Mouse (Mus musculus): ENCODE measurements at regions not wholly inside any gene's neighbourhood (a gene's known extent, or its start where the extent isn't known, plus 50 kb on each side); places are given as distances from the start of the nearest gene placed in this dataset.

DNA sequence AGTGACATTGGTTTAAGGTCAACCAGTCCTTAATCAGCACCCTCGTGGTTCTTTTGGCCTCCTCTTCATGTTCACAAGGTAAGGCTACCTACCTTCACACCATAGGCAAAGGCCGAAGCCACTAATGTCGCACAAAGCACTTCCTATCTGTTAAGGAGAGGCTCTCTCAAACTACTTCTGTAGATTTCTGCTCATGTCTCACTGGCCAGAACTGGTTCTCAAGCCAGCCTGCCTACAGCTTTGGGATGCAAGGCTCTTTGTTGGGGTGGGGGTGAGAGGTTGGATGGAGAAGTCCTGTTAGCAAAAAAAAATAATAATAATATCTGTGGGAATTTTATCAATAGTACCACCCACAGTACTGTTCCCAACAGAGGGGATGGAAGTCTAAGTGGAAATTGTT is 71.2 kb downstream of the Tmco5 start:
- Histone ChIP-seq H3K9ac (ENCODE audit: insufficient read depth, low read depth) (no peak overlapping the region), H3K9me3 (replicated peaks; ENCODE audit: low read length) (peaks cover 6% of the 10 kb centered on the region), H3K4me3 (replicated peaks in 1 of 3; ENCODE audit: low read depth in 2 of 3, low read length in 2 of 3, poor library complexity in 1 of 3) (no peak overlapping the region), H3K79me2 (replicated peaks; ENCODE audit: control insufficient read depth, extremely low read depth, insufficient read depth, poor library complexity, severe bottlenecking) (no peaks in the 10 kb centered on the region), H3K4me1 (ENCODE audit: control insufficient read depth in 1 of 2, insufficient read depth in 2 of 2) (peaks cover 4 to 20% of the 10 kb centered on the region in 2 experiments; a peak in 3 of 4 replicates), H3K4me2 (ENCODE audit: insufficient read depth, low read depth, poor library complexity, severe bottlenecking) (no peak overlapping the region), H3K27me3 (replicated peaks) (no peaks in the 10 kb centered on the region), H3K36me3 (replicated peaks in 1 of 2; ENCODE audit: control insufficient read depth in 1 of 2, insufficient read depth in 1 of 2, low read length in 1 of 2) (no peaks in the 10 kb centered on the region), H3K27ac (ENCODE audit: insufficient read depth, low read depth) (no peak overlapping the region)
- no peak for TF ChIP-seq ZC3H11A (IDR thresholded peaks at IDR 0.05; ENCODE audit: low read depth, low read length)
- no peak for TF ChIP-seq ZNF384 (IDR thresholded peaks at IDR 0.05; ENCODE audit: low read depth, low read length)
- TF ChIP-seq JUN (IDR thresholded peaks at IDR 0.05; ENCODE audit: insufficient read depth, low read depth, low read length): no peak
- no peak for TF ChIP-seq MEF2A (IDR thresholded peaks at IDR 0.05; ENCODE audit: borderline replicate concordance, low read depth, low read length)
- no peak for TF ChIP-seq JUND (conservative IDR thresholded peaks at IDR 0.05; ENCODE audit: low read depth, low read length)
- no peak for TF ChIP-seq SMC3 (IDR thresholded peaks at IDR 0.05; ENCODE audit: low read depth, low read length)
- TF ChIP-seq ETS1 (conservative IDR thresholded peaks at IDR 0.05; ENCODE audit: low read depth, low read length): no peak
- TF ChIP-seq BHLHE40 (IDR thresholded peaks at IDR 0.05; ENCODE audit: low read depth, low read length): no peak
- TF ChIP-seq UBTF (IDR thresholded peaks at IDR 0.05; ENCODE audit: low read depth, low read length): no peak
- TF ChIP-seq E2F4 (IDR thresholded peaks at IDR 0.05; ENCODE audit: insufficient replicate concordance, low read depth, low read length): no peak
- dilution Hi-C loops (cut with MboI; ENCODE audit: extremely low pct_ligation_motif_present, extremely low pct_unique_long_range_greater_than_20kb, low sequenced_read_pairs) (no loop called here), in situ Hi-C loops (cut with MboI; ENCODE audit: low pct_ligation_motif_present, low pct_unique_long_range_greater_than_20kb, low sequenced_read_pairs) (no loop called here)
- DNase-seq (ENCODE audit: extremely low read depth): no peak

- no peak for TF ChIP-seq POLR2A (IDR thresholded peaks at IDR 0.05; ENCODE audit: low read depth, low read length)
- no peak for TF ChIP-seq NRF1 (IDR thresholded peaks at IDR 0.05; ENCODE audit: low read depth, low read length)
- no peak for TF ChIP-seq CHD2 (IDR thresholded peaks at IDR 0.05; ENCODE audit: low read length)
- TF ChIP-seq KAT2A (IDR thresholded peaks at IDR 0.05; ENCODE audit: insufficient replicate concordance, low read length): no peak
- no peak for TF ChIP-seq MYC (IDR thresholded peaks at IDR 0.05; ENCODE audit: low read depth, low read length)
- TF ChIP-seq ELF1 (IDR thresholded peaks at IDR 0.05; ENCODE audit: low read depth, low read length): no peak
- TF ChIP-seq TCF12 (IDR thresholded peaks at IDR 0.05; ENCODE audit: low read depth, low read length): no peak
- no peak for TF ChIP-seq ZMIZ1 (IDR thresholded peaks at IDR 0.05; ENCODE audit: low read depth, low read length)
- no peak for TF ChIP-seq ZNF384 (IDR thresholded peaks at IDR 0.05; ENCODE audit: low read depth, low read length)
- no peak for TF ChIP-seq MXI1 (IDR thresholded peaks at IDR 0.05; ENCODE audit: low read depth, low read length)
- TF ChIP-seq ETS1 (conservative IDR thresholded peaks at IDR 0.05; ENCODE audit: low read depth, low read length): no peak
- no peak for TF ChIP-seq ZC3H11A (IDR thresholded peaks at IDR 0.05; ENCODE audit: low read depth, low read length)
- Histone ChIP-seq H3K27me3 (replicated peaks) (no peaks in the 10 kb centered on the region), H3K4me2 (ENCODE audit: insufficient read depth, low read depth, poor library complexity, severe bottlenecking) (no peak overlapping the region), H3K36me3 (replicated peaks in 1 of 2; ENCODE audit: control insufficient read depth in 1 of 2, insufficient read depth in 1 of 2, low read length in 1 of 2) (no peaks in the 10 kb centered on the region), H3K27ac (ENCODE audit: insufficient read depth, low read depth) (no peak overlapping the region), H3K4me3 (replicated peaks in 1 of 3; ENCODE audit: low read depth in 2 of 3, low read length in 2 of 3, poor library complexity in 1 of 3) (no peak overlapping the region), H3K4me1 (ENCODE audit: control insufficient read depth in 1 of 2, insufficient read depth in 2 of 2) (peaks cover 4 to 24% of the 10 kb centered on the region in 2 experiments; a peak in 3 of 4 replicates), H3K9ac (ENCODE audit: insufficient read depth, low read depth) (no peak overlapping the region), H3K9me3 (replicated peaks; ENCODE audit: low read length) (peaks cover 6% of the 10 kb centered on the region), H3K79me2 (replicated peaks; ENCODE audit: control insufficient read depth, extremely low read depth, insufficient read depth, poor library complexity, severe bottlenecking) (no peaks in the 10 kb centered on the region)
- DNase-seq (ENCODE audit: extremely low read depth): no peak
- in situ Hi-C loops (cut with MboI; ENCODE audit: low pct_ligation_motif_present, low pct_unique_long_range_greater_than_20kb, low sequenced_read_pairs) (no loop called here), dilution Hi-C loops (cut with MboI; ENCODE audit: extremely low pct_ligation_motif_present, extremely low pct_unique_long_range_greater_than_20kb, low sequenced_read_pairs) (no loop called here)
These were observed 71.7 kb downstream of the Tmco5 start for GRCm38 (mm10) chr2:116950154-116950553.
